Mouse (Mus musculus): ENCODE results near the gene Dnah6.

Gene Dnah6

GRCm38 (mm10) chr6:73221189-73221957 is at the start of gene Dnah6:
TSS of gene Dnah6 (minus strand) at chr6:73221651.
- DNase-seq (ENCODE audit: low read depth, low spot score), result peak; percentile 74

GRCm38 (mm10) chr6:73269374-73269773 is 47.9 kb upstream of the Dnah6 start:
- DNase-seq (ENCODE audit: low read depth, low spot score), result no peak

- DNase-seq (ENCODE audit: low read depth, low spot score), result no peak
Observed at GRCm38 (mm10) chr6:73267738-73268311, 46.4 kb upstream of the Dnah6 start.

GRCm38 (mm10) chr6:73264801-73265200 is 43.4 kb upstream of the Dnah6 start:
- no peak for DNase-seq (ENCODE audit: low read depth, low spot score)

- no peak for DNase-seq (ENCODE audit: low read depth, low spot score)
Observed at GRCm38 (mm10) chr6:73260110-73260509, 38.7 kb upstream of the Dnah6 start.

GRCm38 (mm10) chr6:73257068-73257467 is 35.6 kb upstream of the Dnah6 start:
- DNase-seq (ENCODE audit: low read depth, low spot score), result no peak

GRCm38 (mm10) chr6:73254307-73255228 is 33.1 kb upstream of the Dnah6 start:
- peak; percentile 52 for DNase-seq (ENCODE audit: low read depth, low spot score)

- DNase-seq (ENCODE audit: low read depth, low spot score), result no peak
Observed at GRCm38 (mm10) chr6:73253584-73253983, 32.1 kb upstream of the Dnah6 start.

GRCm38 (mm10) chr6:73253006-73253405 is 31.6 kb upstream of the Dnah6 start:
- no peak for DNase-seq (ENCODE audit: low read depth, low spot score)

- no peak for DNase-seq (ENCODE audit: low read depth, low spot score)
Observed at GRCm38 (mm10) chr6:73252396-73252795, 30.9 kb upstream of the Dnah6 start.

GRCm38 (mm10) chr6:73251336-73251735 is 29.9 kb upstream of the Dnah6 start:
- no peak for DNase-seq (ENCODE audit: low read depth, low spot score)

GRCm38 (mm10) chr6:73249851-73250250 is 28.4 kb upstream of the Dnah6 start:
- no peak for DNase-seq (ENCODE audit: low read depth, low spot score)

GRCm38 (mm10) chr6:73249049-73249422 is 27.6 kb upstream of the Dnah6 start:
- DNase-seq (ENCODE audit: low read depth, low spot score), result peak; percentile 32

- DNase-seq (ENCODE audit: low read depth, low spot score), result peak; percentile 90
Observed at GRCm38 (mm10) chr6:73248237-73249048, 27.0 kb upstream of the Dnah6 start, which contains the start of gene Suclg1. TSS of gene Suclg1 (plus strand) at chr6:73248382.

GRCm38 (mm10) chr6:73247452-73247851 is 26.0 kb upstream of the Dnah6 start:
- DNase-seq (ENCODE audit: low read depth, low spot score), result peak; percentile 81

GRCm38 (mm10) chr6:73246821-73247220 is 25.4 kb upstream of the Dnah6 start:
- DNase-seq (ENCODE audit: low read depth, low spot score), result no peak

- DNase-seq (ENCODE audit: low read depth, low spot score), result no peak
Observed at GRCm38 (mm10) chr6:73235650-73236049, 14.2 kb upstream of the Dnah6 start.

- no peak for DNase-seq (ENCODE audit: low read depth, low spot score)
Observed at GRCm38 (mm10) chr6:73234302-73234900, 12.9 kb upstream of the Dnah6 start.

- peak; percentile 64 for DNase-seq (ENCODE audit: low read depth, low spot score)
Observed at GRCm38 (mm10) chr6:73233202-73233726, 11.8 kb upstream of the Dnah6 start.

- DNase-seq (ENCODE audit: low read depth, low spot score), result no peak
Observed at GRCm38 (mm10) chr6:73232152-73232584, 10.7 kb upstream of the Dnah6 start.

- no peak for DNase-seq (ENCODE audit: low read depth, low spot score)
Observed at GRCm38 (mm10) chr6:73228881-73229280, 7.4 kb upstream of the Dnah6 start.
